Mouse (Mus musculus) E14TG2a.4 (cell line): ENCODE measurements around the gene Gal.

ENCODE experiments used
- CTCF ChIP-seq: conservative IDR thresholded peaks from 2 replicates; pipeline ENCODE4 v1.5.1; 2014; ENCODE audit warnings: low read length
- NANOG ChIP-seq: IDR thresholded peaks from 2 replicates; pipeline ENCODE4 v1.6.1; 2014; ENCODE audit warnings: borderline replicate concordance, low read length, mixed read lengths
- POU5F1 ChIP-seq: IDR thresholded peaks from 2 replicates; pipeline ENCODE4 v1.6.1; 2014; ENCODE audit warnings: low read length, borderline replicate concordance

- no peak for TF ChIP-seq CTCF
- no peak for TF ChIP-seq POU5F1
- no peak for TF ChIP-seq NANOG
These were observed 26.7 kb upstream of the Gal start for GRCm38 (mm10) chr19:3441092-3441491.
